Mouse (Mus musculus) kidney, postnatal 14 days (tissue): Measurements from ENCODE around the gene Ccdc136.
"Not testable (repeated sequence)": the region's sequence is repeated elsewhere in the genome, so short reads cannot be mapped to it uniquely, and the experiment has no call there.

Experiments
- DNase-seq: peaks from one replicate; pipeline ENCODE4 v3.0.0; 2022; ENCODE audit warnings: mixed read lengths

Ccdc136 gene

GRCm38 (mm10) chr6:29395910-29396713, at the start of gene Ccdc136:
Gene Ccdc136 (plus strand): TSS chr6:29396309.
- DNase-seq: peak; percentile 88

DNA sequence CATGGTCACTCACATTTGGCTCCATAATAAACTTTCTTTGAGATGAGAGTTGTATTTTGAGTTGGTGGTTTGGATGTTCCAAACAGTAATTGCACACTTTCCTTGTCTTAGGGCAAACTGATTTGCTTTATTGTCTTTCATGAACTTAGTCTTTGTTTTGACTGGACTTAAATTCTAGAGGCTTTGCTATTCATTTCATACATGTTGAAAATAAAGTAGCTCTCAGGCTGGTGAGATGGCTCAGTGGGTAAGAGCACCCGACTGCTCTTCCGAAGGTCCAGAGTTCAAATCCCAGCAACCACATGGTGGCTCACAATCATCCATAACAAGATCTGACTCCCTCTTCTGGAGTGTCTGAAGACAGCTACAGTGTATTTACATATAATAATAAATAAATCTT, 49.6 kb upstream of the Ccdc136 start:
- DNase-seq: not testable (repeated sequence)

DNA sequence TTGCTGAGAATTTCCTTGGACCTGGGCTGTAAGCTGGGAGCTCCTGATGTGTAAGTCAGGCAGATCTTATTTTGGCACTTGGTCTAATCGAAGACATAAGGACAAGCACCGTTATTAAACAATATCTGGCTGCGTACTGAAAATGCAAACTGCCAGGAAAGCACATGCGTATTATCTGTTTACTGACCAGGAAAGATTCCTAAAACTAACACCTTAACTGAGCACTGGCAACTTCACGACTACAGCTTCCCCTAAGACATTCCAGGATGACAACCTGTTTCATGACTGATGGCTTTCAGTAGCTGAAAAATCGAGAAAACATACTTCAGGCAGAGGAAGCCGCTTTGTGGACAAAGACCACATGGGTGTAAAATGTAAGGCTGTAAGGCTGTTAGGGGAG, 48.9 kb upstream of the Ccdc136 start:
- no peak for DNase-seq

DNA sequence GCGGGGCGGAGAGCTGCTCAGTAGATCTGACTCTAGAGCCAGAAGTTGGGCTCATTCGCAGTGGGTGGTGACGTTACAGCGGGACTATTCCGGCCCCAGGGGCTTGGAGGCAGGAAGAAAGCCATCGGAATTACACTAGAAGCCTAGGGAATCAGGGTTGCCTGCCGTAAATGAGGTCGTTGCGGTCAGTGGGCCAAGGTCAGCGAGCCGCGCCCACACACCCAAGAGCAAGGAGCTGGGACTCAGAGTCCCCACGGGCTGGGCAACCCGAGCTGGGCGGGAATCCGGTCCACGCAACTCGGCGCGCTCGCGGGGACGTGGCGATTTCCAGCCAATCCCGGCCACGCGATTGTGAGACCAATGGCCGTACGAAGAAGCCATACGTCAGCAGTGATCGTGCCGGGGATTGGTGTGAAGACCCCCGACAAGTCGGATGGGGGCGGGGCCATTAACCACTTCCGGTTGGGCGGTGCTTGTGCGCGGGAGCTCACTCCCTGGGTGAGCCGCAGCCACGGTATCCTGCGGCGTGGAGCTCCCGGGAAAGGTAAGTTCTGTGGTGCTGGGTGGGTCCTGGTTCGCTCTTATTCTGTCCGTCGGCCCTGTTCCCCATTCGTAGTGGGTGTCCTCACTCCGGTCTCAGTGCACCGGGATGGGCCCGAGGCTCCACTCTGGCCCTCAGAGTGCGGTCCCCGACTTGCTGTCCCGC, 48.3 kb upstream of the Ccdc136 start, which contains the start of gene Calu:
Gene Calu, plus strand, starts transcription at position 405 of the 706 bp plus-strand sequence.
- DNase-seq: peak; percentile 100

DNA sequence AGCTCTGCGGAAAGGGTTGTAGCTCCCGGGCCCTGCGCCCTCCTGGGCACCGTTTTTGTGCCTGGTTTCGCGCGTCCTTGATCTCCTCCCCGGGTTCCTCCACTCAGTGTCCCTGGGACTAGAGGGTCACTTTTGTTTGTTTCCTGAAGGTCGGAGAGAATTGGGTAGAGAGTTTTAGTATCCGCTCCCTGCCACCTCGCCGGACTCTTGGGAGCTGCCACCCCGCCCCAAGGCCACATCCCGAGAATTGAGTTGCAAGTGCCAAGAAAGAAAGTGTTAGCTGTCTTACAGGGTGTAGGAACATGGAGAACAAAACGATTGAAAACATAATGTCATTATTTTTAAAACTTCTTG, 47.8 kb upstream of the Ccdc136 start:
- DNase-seq: no peak

- no peak for DNase-seq
These were observed 44.5 kb upstream of the Ccdc136 start for GRCm38 (mm10) chr6:29351613-29352012.

- DNase-seq: no peak
These were observed 43.3 kb upstream of the Ccdc136 start for GRCm38 (mm10) chr6:29352816-29353215.

GRCm38 (mm10) chr6:29359386-29359785, 36.7 kb upstream of the Ccdc136 start:
- DNase-seq: no peak

DNA sequence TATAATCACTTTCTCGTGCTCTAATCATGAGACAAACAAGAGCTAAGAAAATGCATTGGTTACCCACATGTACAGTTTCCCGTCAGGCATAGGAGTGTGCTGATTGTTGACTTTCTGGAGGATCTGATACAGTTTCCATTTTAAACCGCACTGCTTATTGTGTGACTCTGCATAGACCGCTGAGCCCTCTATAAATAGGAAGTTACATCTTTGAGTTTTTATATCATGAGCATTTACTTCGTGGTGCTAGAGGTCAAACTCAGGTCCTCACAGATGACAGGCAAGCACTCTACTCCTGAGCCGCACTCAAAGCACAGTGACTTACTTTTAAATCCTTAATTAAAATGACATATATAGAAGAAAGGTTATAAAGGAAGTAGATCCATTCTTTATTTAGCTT, 35.9 kb upstream of the Ccdc136 start:
- DNase-seq: no peak

- no peak for DNase-seq
These were observed 33.6 kb upstream of the Ccdc136 start for GRCm38 (mm10) chr6:29362246-29363128.

GRCm38 (mm10) chr6:29363129-29363515, 33.0 kb upstream of the Ccdc136 start:
- no peak for DNase-seq

DNA sequence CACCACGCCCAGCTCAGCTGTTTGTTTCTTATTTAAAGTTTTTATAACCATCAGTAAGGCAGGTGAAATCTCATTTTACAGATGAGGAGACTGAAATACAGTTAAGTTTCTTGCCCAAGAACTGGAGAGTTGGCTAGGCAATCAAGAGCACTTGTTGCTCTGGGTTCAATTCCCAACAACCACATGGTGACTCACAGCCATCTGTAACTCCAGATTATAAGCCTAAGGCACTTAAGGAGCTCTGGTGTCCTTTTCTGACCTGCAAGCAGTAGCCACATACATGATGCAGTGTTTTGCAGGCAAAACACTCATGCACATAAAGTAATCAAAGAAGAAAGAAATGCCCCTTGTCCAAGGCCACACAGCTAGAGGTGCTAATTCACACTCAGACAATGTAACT, 30.8 kb upstream of the Ccdc136 start:
- DNase-seq: no peak

DNA sequence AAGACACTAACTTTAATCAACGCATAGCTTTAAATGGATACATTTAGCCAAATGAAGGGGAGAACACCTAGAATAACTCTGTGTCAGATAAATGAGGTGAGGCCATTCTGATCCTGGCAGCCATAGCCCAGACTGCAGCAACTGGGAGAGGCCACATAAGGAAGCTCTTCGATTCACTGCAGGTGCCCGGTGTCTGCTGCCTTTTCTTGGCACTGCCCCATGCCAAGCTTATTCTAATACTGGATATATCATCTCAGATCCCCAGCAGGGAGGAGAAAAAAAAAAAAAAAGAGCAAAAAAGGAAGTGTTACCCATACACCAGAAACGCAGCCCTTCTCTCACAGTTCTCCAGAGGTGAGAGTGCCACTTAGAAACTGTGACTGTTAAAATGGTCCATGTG, 18.7 kb upstream of the Ccdc136 start:
- no peak for DNase-seq

DNA sequence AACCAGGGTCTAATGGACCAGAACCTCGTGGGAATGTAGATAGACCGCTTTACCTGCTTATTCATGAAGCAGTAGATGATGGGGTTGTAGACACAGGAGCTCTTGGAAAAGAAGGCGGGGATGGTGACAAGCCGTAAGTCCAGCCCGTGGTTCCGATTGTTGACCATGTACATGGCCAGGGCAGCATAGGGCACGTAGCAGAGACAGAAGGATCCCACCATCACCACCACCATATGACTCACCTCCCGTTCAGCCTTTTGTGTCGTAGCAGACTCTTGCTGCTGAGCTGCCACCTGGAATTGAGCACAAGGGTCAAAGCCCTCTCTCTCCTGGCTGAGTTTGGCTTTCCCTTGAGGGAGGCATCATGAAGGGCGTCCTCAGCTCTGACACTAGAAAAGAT, 17.4 kb upstream of the Ccdc136 start:
- no peak for DNase-seq

GRCm38 (mm10) chr6:29379954-29380353, 16.2 kb upstream of the Ccdc136 start:
- no peak for DNase-seq

DNA sequence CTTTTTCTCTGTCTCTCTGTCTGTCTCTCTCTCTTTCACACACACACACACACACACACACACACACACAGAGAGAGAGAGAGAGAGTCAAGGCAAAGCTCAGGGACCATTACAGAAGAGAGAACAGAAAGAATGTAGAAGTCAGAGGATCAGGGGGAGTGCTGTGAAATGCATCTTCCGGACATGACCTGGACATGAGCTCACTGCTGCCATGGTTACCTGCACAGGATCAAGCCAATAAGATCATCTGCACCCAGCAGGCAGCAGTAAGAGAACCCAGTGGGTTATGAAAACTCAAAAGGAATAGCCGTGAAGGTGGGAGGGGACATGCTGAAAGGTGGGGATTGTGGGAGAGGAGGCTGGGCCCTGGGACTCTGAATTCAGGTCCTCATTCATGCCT, 13.7 kb upstream of the Ccdc136 start:
- no peak for DNase-seq

GRCm38 (mm10) chr6:29388052-29388518, 8.0 kb upstream of the Ccdc136 start, which contains the start of gene Opn1sw:
Gene Opn1sw (minus strand): TSS chr6:29388468.
- peak; percentile 20 for DNase-seq

DNA sequence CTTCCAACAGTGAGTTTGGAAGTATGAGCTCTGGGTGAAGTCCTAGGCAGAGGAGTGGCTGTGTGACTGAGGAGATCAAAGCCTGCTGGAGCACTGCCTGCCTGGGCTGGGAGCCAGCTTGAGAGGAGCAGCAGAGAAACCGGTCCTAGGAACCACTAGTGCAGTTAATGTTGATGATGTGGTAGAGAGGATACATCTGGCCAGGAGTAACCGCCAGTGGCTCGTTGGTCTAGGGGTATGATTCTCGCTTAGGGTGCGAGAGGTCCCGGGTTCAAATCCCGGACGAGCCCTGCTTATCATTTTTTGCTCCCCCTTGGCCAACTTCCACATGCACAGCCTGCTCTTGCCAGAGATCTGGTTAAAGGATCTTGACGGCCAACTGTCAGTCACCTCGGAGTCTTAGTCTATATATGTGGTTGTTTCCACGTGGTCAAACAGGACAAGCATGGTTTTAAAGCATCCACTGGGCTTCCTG, 7.5 kb upstream of the Ccdc136 start:
- DNase-seq: peak; percentile 91

DNA sequence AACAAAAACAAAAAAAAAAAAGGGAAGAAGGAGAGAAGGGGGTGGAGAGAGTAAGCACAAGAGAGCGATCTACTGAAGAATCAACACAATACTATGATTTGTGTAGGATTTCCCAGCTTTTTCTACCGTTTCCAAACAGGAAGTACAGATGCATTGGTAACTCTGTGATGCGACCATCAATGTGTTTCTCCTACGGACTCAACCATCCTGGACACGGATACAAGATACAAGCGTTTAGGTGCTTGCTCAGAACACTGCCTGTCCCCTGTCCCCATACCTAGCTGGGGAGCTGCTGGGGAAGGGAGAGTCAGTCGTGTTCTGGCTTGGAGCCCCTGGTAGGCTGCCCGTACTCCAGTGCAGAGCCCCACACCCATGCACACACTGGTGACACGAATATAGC, 6.7 kb upstream of the Ccdc136 start:
- DNase-seq: no peak

GRCm38 (mm10) chr6:29390500-29390899, 5.6 kb upstream of the Ccdc136 start:
- DNase-seq: not testable (repeated sequence)

GRCm38 (mm10) chr6:29391241-29391640, 4.9 kb upstream of the Ccdc136 start:
- DNase-seq: not testable (repeated sequence)

DNA sequence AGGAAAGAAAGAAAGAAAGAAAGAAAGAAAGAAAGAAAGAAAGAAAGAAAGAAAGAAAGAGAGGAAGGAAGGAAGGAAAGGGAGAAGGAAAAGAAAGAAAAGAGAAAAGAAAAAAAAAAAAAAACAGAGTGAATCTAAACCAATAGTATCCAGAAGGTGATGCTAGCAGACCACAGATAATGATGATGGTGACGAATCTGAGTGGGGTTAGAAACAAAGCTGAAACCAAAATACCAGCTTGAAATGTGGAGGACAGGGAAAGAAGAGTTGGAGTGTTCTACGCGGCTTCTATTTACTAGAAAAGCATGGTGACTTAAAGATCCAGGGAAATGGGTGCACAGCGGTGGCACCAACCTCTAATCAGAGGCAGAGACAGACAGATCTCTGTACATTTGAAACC, 4.3 kb upstream of the Ccdc136 start:
- no peak for DNase-seq

DNA sequence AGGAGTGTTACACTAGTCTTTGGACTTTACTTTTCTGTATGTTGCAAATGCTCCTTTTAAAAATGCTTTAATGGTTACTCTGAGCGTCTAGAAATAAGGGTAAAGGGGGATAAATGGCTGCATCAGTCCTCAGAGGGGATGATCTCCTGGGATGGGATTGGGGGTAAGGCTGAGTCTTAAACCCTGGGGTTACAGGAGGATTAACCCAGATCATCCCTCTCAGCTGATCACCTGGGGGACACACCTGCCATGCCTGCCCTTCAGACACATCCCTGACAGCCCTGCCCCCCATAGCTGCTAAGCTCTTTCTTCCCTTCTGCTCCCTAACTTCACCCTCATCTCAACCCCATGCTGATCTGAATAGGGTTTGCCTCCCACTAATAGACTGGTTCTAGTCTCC, 1.8 kb upstream of the Ccdc136 start:
- DNase-seq: no peak
